Mouse (Mus musculus) retina, embryonic 14.5 days (tissue): ENCODE data around the gene Otos.

Source experiments
- DNase-seq: peaks from one replicate; pipeline ENCODE4 v3.0.0-alpha.2; 2015; ENCODE audit warnings: low spot score

Otos gene

GRCm38 (mm10) chr1:92646601-92647000, 2.0 kb downstream of the Otos start:
- no peak for DNase-seq

DNA sequence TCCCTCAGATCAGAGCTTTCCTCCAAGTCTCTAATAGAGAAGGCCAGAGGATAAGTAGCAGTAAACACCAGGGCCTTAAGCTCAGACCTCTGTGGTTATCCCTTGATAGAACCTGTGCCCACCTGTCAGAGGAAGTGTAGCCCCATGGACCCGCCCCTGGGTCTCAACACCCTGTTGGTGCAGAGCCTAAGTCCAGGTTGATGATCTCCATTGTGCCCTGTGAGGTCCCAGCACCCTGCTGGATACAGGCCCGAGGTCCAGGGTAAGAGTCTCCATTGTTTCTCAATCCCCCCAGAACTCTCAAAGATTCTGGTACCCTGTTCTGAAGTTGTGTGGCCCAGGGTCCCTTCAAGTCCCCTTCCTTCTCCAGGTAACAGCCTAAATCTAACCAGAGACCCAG, 2.5 kb downstream of the Otos start:
- no peak for DNase-seq

GRCm38 (mm10) chr1:92644916-92645315, 3.7 kb downstream of the Otos start:
- DNase-seq, result no peak

GRCm38 (mm10) chr1:92643691-92644090, 5.0 kb downstream of the Otos start:
- DNase-seq, result no peak

- peak; percentile 96 for DNase-seq
Measured at GRCm38 (mm10) chr1:92641514-92642272, 6.9 kb downstream of the Otos start, which contains the start of gene Cops9. Gene Cops9, minus strand, starts transcription at chr1:92641985.

- DNase-seq, result no peak
Measured at GRCm38 (mm10) chr1:92640393-92640792, 8.2 kb downstream of the Otos start.

DNA sequence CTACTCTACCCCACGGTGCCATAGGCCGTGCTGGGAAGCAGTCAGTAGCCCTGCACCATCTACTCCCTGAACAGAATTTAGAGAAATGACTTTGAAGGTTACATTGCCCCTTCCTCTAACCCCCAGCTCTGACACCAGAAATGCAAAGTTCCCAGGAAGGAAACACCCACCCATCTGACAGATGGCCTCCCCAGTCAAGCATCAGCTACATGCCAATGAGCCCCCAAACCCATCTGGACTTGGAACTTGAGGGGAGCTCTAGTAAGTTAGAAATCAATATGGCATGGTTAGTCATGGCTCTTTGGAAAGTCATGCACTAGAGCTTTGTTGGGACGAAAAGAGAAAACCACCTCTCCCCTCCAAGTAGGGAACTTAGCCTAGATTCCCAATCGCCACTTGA, 9.9 kb downstream of the Otos start:
- no peak for DNase-seq

- DNase-seq, result no peak
Measured at GRCm38 (mm10) chr1:92638181-92638580, 10.5 kb downstream of the Otos start.

DNA sequence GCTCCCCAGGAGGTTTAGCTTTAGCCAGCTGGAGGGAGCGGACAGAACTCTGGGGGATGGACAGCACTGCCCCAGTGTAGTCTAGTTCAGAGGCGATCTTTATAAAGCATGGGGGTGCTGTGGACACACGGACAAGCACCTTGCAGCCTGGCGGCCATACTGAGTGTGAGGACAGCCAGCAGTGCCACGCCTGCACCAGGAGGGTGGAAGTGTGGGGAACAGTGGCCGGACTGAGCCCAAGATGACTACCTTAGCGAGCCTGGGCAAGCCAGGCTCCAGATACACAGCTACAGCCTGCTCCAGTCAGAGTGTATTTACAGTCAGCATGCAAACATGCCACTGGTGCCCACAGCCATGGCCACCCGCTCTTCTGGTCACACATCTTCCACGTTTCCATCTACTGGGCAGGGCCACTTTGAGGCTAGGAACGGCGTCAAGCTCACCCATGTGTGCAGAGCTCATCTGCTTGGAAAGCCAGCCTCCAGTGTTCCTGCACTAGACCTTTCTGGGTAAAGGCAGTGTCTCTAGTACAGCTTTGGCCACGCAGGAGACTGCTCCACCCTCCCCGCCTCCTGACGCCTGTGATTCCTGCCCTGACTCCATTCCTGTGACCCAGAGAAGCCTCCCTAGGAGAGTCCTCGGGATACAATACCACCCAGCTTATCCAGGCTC, 11.0 kb downstream of the Otos start:
- no peak for DNase-seq

GRCm38 (mm10) chr1:92636676-92637075, 12.0 kb downstream of the Otos start:
- DNase-seq, result no peak

DNA sequence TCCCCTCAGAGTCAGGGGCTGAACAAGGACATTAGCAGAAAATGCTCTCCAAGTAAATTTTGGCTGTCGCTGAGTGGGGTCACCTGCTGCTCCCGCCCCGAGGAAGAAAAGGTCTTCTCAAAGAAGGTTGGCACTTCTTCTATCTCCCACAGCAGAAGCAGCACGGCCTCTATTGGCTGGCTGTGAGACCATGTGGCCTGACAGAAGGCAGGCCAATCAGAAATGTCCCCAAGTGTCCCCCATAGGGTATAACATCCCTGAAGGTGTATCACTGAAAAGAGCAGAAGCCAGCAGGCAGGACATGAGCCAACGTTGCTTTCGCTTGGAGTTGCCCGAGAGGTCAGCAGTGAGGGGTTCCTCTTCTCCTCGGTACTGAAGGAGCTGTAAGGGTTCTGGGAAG, 12.6 kb downstream of the Otos start:
- DNase-seq, result no peak

DNA sequence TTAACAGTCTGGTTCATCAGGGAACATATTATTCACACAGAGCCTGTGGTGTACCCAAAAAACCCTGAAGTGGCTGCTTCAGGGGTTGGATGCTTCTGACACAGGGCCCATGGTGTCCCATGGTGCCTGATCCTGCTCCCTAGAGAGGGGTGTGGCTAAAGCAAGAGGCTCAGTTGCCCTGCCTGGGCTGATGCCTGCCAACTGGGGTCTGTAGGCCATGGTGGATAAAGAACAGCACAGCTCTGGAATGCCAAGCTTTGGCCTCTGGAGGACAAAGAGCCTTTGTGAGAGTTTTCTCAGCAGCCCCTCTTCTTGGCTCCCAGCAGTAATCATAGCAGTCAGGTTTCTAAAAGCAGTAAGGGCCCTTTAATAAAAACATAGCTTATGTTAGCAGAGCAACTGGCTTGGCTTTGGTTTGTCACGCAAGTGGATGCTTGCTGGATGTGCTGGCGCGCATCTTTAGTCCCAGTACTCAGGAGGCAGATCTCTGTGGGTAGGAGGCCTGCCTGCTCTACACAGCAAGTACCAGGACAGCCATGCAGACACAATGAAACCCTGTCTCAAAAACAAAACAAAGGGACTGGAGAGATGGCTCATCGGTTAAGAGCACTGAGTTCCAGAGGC, 13.6 kb downstream of the Otos start:
- DNase-seq, result no peak

DNA sequence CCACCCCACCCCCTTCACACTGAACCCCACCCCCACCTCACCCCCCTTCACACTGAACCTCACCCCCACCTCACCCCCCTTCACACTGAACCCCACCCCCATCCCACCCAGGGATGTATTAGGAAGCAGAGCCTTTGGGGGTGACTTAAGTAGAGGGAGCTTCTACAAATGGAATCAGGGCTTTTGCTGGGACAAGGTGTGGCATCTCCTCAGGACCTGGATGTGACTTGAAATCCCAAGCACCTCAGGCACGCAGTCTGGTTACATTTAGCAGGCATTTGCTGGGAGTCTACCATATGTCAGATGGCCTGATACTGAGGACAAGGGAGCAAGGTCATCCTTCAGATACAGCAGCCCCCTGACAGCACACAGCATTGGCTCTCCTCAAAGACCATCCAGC, 14.1 kb downstream of the Otos start:
- no peak for DNase-seq

DNA sequence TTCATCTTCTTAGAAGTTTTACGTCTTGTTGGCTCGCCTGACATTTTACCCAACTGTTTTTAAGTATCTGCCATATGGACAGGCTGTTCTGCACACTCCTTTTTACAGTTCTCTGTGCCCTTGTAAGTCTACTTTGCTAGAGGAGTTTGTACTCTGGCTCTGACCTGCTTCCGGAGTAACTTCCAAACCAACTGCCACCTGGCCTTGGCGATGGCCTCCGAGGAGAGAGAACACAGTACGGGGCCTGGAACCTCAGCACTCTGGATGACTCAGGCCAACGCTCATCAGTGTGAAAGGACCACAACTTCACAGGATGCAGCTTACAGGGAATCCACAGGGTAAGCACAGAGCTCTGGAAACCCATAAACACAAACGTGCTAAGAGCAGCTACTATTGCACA, 14.9 kb downstream of the Otos start:
- DNase-seq, result no peak

DNA sequence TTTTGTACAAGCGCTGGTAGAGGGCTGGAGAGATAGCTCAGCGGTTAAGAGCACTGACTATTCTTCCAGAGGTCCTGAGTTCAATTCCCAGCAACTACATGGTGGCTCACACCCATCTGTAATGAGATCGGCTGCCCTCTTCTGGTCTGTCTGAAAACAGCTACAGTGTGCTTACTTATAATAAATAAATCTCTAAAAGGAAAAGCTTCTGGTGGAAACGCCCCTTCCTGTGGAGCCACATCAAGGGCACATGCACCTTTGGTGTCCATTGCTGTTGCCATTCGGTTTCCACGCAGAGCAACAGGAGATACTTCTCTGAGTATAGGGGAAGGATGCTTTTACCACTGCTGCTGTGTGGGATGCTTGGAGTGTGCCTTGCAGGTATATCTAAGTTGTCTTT, 15.7 kb downstream of the Otos start:
- DNase-seq, result no peak

DNA sequence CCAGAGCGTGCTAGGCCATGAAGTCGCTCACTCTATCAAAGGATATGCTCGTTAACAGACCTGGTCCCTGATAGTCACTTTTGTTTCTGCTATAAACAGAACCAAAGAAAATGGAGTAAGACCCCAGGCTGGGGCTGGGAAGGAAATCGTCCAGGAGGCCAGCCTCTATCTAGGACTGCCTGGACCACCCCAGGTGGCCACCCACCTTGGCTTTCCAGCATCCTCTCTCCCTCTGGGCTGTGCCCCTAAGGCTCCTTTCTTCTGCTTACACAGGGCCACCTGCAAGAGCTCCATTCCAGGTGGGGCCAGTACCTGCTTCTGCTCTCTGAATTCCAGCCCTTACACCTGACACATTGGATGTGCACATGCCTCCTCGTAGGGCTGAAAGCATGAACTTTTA, 16.4 kb downstream of the Otos start:
- DNase-seq, result no peak

DNA sequence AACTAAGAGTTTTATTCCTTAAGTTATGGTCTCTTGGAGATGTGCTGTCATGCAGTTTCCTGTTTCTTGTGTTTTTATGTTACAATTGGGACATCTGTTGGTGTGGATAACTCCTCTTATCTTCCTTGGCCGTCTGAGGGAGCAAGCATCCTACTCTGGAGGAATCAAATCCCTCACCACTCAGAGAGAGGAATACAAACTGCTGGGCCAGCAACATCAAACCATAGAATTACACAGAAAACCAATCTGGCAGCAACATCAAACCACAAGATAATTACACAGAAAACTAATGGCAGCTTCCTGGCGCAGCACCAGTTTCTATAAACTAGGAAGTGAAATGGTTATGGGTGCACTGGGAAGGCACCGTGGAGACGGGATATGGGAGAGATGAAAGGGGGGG, 20.4 kb downstream of the Otos start:
- no peak for DNase-seq

- no peak for DNase-seq
Measured at GRCm38 (mm10) chr1:92618360-92618759, 30.3 kb downstream of the Otos start.

- DNase-seq, result no peak
Measured at GRCm38 (mm10) chr1:92617488-92617887, 31.2 kb downstream of the Otos start, which contains the start of gene Olfr12. Gene Olfr12, plus strand, starts transcription at chr1:92617788.

DNA sequence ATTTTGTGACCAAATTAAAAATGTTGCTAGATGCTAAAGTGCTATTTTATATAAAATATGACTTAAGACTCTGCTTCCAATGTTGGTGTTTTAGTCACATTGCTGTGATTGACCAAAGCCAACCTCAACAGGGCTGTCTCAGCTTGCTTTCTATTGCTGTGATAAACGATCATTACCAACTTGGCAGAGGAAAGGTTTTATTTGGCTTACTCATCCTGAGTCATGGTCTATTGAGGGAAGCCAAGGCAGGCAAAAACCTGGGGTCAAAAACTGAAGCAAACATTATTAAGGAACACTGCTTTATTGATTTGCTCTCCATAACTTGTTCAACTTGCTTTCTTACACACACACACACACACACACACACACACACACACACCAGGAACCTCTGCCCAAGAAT, 32.6 kb downstream of the Otos start:
- DNase-seq, result no peak

DNA sequence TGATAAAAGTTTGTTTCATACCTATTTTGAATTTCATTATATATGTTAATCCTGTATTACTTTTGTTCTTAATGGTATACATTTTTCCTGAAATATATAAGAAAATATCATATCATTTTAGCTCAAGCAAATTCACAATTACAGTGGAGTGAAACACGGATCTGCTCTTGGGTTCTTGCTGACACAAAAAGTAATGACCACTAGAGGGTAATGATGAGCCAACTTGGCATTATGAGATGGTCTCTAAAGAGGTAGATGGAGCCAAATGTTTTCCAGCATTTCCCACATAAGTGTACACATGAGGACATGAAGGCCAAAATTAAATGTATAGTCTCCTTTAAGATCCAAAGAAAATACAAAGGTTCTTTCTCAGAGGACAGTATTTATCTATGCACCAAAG, 34.1 kb downstream of the Otos start:
- peak; percentile 68 for DNase-seq

- DNase-seq, result no peak
Measured at GRCm38 (mm10) chr1:92613175-92613574, 35.5 kb downstream of the Otos start.

DNA sequence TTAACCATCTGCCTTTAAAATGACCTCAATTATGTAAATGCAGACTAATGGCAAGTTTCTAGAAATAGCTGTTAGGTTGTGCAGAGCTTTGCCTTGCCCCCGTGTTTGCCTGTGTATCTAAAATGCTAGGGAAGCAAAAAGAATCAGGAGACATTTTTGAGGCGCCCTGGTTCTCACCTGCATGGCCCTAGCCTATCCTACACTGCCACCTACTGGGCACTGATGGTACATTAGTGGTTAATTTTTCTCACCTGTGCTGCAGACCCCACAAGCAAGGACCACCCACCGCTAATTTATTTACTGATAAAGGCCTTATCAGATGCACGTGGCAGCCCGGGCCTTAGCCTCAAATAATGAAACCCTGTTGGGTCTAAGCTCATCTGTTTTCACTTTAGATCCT, 37.6 kb downstream of the Otos start:
- DNase-seq, result peak; percentile 78
